Mouse (Mus musculus) hindbrain, embryonic 10.5 days (tissue): ENCODE results near the gene Palld. TPM values are rescaled to one million over a fixed set of nuclear protein-coding genes. Genes with fewer than 3 reads are reported as not detected.
A peak's percentile ranks its signal among the peaks of the same experiment; 100 is the strongest.

ENCODE experiments used
- DNase-seq: peaks from one replicate; pipeline ENCODE4 v3.0.0-alpha.2; 2017; ENCODE audit warnings: low spot score
- H3K27ac ChIP-seq: fragments of 300-500 bp; sonication (generic); 2 replicates; pipeline ENCODE4 v1.5.1; 2016; ENCODE audit warnings: mild to moderate bottlenecking, moderate library complexity
- H3K27me3 ChIP-seq: fragments of 300-500 bp; sonication (generic); 2 replicates; pipeline ENCODE4 v1.6.1; 2016; ENCODE audit warnings: mild to moderate bottlenecking; ENCODE audit not compliant: poor library complexity, insufficient read depth, severe bottlenecking
- H3K36me3 ChIP-seq: fragments of 300-500 bp; sonication (generic); 2 replicates; pipeline ENCODE4 v1.6.1; 2016; ENCODE audit warnings: mild to moderate bottlenecking, moderate library complexity
- H3K4me1 ChIP-seq: fragments of 300-500 bp; sonication (generic); replicated peaks from 2 replicates; pipeline ENCODE4 v1.6.1; 2016; ENCODE audit warnings: mild to moderate bottlenecking
- H3K4me3 ChIP-seq: fragments of 300-500 bp; sonication (generic); 2 replicates; pipeline ENCODE4 v1.5.1; 2016; ENCODE audit warnings: mild to moderate bottlenecking, moderate library complexity
- H3K9me3 ChIP-seq: fragments of 300-500 bp; sonication (generic); 2 replicates; pipeline ENCODE4 v1.6.1; 2016; ENCODE audit warnings: mild to moderate bottlenecking, moderate library complexity
- WGBS: fragments of 180-500 bp; shearing (Covaris S2); methylation state at CpG from one replicate; pipeline ENCODE4 v1.1.7; 2016; 5-methylcytosine and 5-hydroxymethylcytosine counted together
- polyA plus RNA-seq: library from polyadenylated mRNA; unstranded; fragments of >200 nt; fragmentation: Nextera tagmentation; extraction: Ambion mirVana; gene quantifications from 2 replicates; pipeline ENCODE4 v1.2.1, GENCODE M21; 2016

Gene Palld
- polyA plus RNA-seq, 1 experiment from 2014 or later = 52.4 TPM

- Histone ChIP-seq H3K4me1 (peaks cover 64% of the 10 kb centered on the region), H3K9me3 (no peaks in the 10 kb centered on the region), H3K27ac (peak overlapping the region; percentile 91), H3K36me3 (peaks cover 5% of the 10 kb centered on the region; the same call in 1 of the 2 replicates), H3K27me3 (no peaks in the 10 kb centered on the region), H3K4me3 (peak overlapping the region; percentile 67)
- peak; percentile 50 for DNase-seq
- WGBS = 2% methylated on average over 8 of the region's 8 CpGs
These were observed 311.0 kb downstream of the Palld start for GRCm38 (mm10) chr8:61591446-61591845.

GRCm38 (mm10) chr8:61590551-61591431 is 311.7 kb downstream of the Palld start:
- H3K27me3 ChIP-seq = no peaks in the 10 kb centered on the region
- DNase-seq = peak; percentile 93
- H3K27ac ChIP-seq = peak overlapping the region; percentile 91
- H3K36me3 ChIP-seq = peaks cover 12% of the 10 kb centered on the region; the same call in 1 of the 2 replicates
- peak overlapping the region; percentile 67 for H3K4me3 ChIP-seq
- no peaks in the 10 kb centered on the region for H3K9me3 ChIP-seq
- under 1% methylated on average over 35 of the region's 35 CpGs for WGBS
- peaks cover 57% of the 10 kb centered on the region for H3K4me1 ChIP-seq

- WGBS = 2% methylated on average over 11 of the region's 11 CpGs
- Histone ChIP-seq H3K4me3 (peak overlapping the region; percentile 67), H3K36me3 (peaks cover 16% of the 10 kb centered on the region), H3K27me3 (no peaks in the 10 kb centered on the region), H3K4me1 (peaks cover 53% of the 10 kb centered on the region), H3K9me3 (no peaks in the 10 kb centered on the region), H3K27ac (peak overlapping the region; percentile 91)
- peak; percentile 55 for DNase-seq
These were observed 312.5 kb downstream of the Palld start for GRCm38 (mm10) chr8:61589972-61590391.

- Histone ChIP-seq H3K9me3 (no peaks in the 10 kb centered on the region), H3K27ac (no peak overlapping the region), H3K27me3 (no peaks in the 10 kb centered on the region), H3K4me3 (no peak overlapping the region), H3K4me1 (peaks cover 43% of the 10 kb centered on the region), H3K36me3 (peaks cover 25% of the 10 kb centered on the region)
- DNase-seq = no peak
- WGBS = 95% methylated on average over 1 of the region's 1 CpGs
These were observed 314.2 kb downstream of the Palld start for GRCm38 (mm10) chr8:61588336-61588735.

GRCm38 (mm10) chr8:61587731-61588130 is 314.8 kb downstream of the Palld start:
- Histone ChIP-seq H3K27me3 (no peaks in the 10 kb centered on the region), H3K9me3 (no peaks in the 10 kb centered on the region), H3K36me3 (peaks cover 27% of the 10 kb centered on the region), H3K4me3 (no peak overlapping the region), H3K4me1 (peaks cover 37% of the 10 kb centered on the region), H3K27ac (no peak overlapping the region)
- DNase-seq = no peak
- 86% methylated on average over 3 of the region's 3 CpGs for WGBS

GRCm38 (mm10) chr8:61586529-61586928 is 316.0 kb downstream of the Palld start:
- H3K27ac ChIP-seq = no peak overlapping the region
- H3K4me1 ChIP-seq = peaks cover 25% of the 10 kb centered on the region
- H3K4me3 ChIP-seq = no peak overlapping the region
- H3K9me3 ChIP-seq = no peaks in the 10 kb centered on the region
- 88% methylated on average over 3 of the region's 3 CpGs for WGBS
- H3K36me3 ChIP-seq = peaks cover 33% of the 10 kb centered on the region
- H3K27me3 ChIP-seq = no peaks in the 10 kb centered on the region
- DNase-seq = no peak

GRCm38 (mm10) chr8:61585746-61586145 is 316.7 kb downstream of the Palld start:
- Histone ChIP-seq H3K9me3 (no peaks in the 10 kb centered on the region), H3K4me1 (peaks cover 17% of the 10 kb centered on the region), H3K36me3 (peaks cover 33% of the 10 kb centered on the region), H3K4me3 (no peak overlapping the region), H3K27ac (no peak overlapping the region), H3K27me3 (no peaks in the 10 kb centered on the region)
- no peak for DNase-seq
- 84% methylated on average over 3 of the region's 3 CpGs for WGBS

GRCm38 (mm10) chr8:61584714-61585383 is 317.6 kb downstream of the Palld start:
- WGBS = 77% methylated on average over 5 of the region's 5 CpGs

GRCm38 (mm10) chr8:61582547-61582946 is 319.9 kb downstream of the Palld start:
- H3K27ac ChIP-seq = no peak overlapping the region
- H3K36me3 ChIP-seq = peaks cover 40% of the 10 kb centered on the region
- 90% methylated on average over 8 of the region's 8 CpGs for WGBS
- no peak overlapping the region for H3K4me3 ChIP-seq
- H3K9me3 ChIP-seq = no peaks in the 10 kb centered on the region
- no peak for DNase-seq
- H3K4me1 ChIP-seq = no peaks in the 10 kb centered on the region
- H3K27me3 ChIP-seq = no peaks in the 10 kb centered on the region

More at GRCm38 (mm10) chr8:61584714-61585383, 317.6 kb downstream of the Palld start:
- H3K27ac ChIP-seq = no peak overlapping the region
- H3K27me3 ChIP-seq = no peaks in the 10 kb centered on the region
- no peak overlapping the region for H3K4me3 ChIP-seq
- peaks cover 33% of the 10 kb centered on the region for H3K36me3 ChIP-seq
- peaks cover 12% of the 10 kb centered on the region for H3K4me1 ChIP-seq
- DNase-seq = no peak
- H3K9me3 ChIP-seq = no peaks in the 10 kb centered on the region

GRCm38 (mm10) chr8:61581259-61581658 is 321.2 kb downstream of the Palld start:
- WGBS = 95% methylated on average over 5 of the region's 5 CpGs
- H3K4me1 ChIP-seq = no peaks in the 10 kb centered on the region

GRCm38 (mm10) chr8:61579831-61580230 is 322.7 kb downstream of the Palld start:
- 79% methylated on average over 4 of the region's 4 CpGs for WGBS
- Histone ChIP-seq H3K27me3 (no peaks in the 10 kb centered on the region), H3K9me3 (no peaks in the 10 kb centered on the region), H3K4me1 (peaks cover 4% of the 10 kb centered on the region; the same call in 1 of the 2 replicates), H3K4me3 (no peak overlapping the region), H3K36me3 (peaks cover 29% of the 10 kb centered on the region), H3K27ac (no peak overlapping the region)
- DNase-seq = no peak

More at GRCm38 (mm10) chr8:61581259-61581658, 321.2 kb downstream of the Palld start:
- Histone ChIP-seq H3K4me3 (no peak overlapping the region), H3K9me3 (no peaks in the 10 kb centered on the region), H3K36me3 (peaks cover 40% of the 10 kb centered on the region), H3K27me3 (no peaks in the 10 kb centered on the region), H3K27ac (no peak overlapping the region)
- no peak for DNase-seq

- H3K27me3 ChIP-seq = no peaks in the 10 kb centered on the region
- no peak overlapping the region for H3K4me3 ChIP-seq
- no peak overlapping the region for H3K27ac ChIP-seq
- H3K4me1 ChIP-seq = peaks cover 14% of the 10 kb centered on the region; the same call in 1 of the 2 replicates
- DNase-seq = no peak
- WGBS = 88% methylated on average over 6 of the region's 6 CpGs
- peaks cover 23% of the 10 kb centered on the region for H3K36me3 ChIP-seq
- no peaks in the 10 kb centered on the region for H3K9me3 ChIP-seq
These were observed 323.7 kb downstream of the Palld start for GRCm38 (mm10) chr8:61578754-61579153.
